Mouse (Mus musculus) left cerebral cortex, adult 18-20 months (tissue): ENCODE results near the gene Gpr152. TPM values are rescaled to one million over a fixed set of nuclear protein-coding genes. Genes with fewer than 3 reads are reported as not detected.

Experiments
- DNase-seq, 2 experiments: peaks; one replicate each; pipeline ENCODE4 v3.0.0; 2021 to 2022; ENCODE audit warnings: low spot score in 2 of 2, mixed read lengths in 1 of 2
- total RNA-seq, 2 experiments: library from RNA; stranded (reverse); gene quantifications; 2 replicates each; pipeline ENCODE4 v1.2.3; 2021

Gpr152 gene
- total RNA-seq, 2 experiments from 2014 or later, result 0.12 TPM

DNA sequence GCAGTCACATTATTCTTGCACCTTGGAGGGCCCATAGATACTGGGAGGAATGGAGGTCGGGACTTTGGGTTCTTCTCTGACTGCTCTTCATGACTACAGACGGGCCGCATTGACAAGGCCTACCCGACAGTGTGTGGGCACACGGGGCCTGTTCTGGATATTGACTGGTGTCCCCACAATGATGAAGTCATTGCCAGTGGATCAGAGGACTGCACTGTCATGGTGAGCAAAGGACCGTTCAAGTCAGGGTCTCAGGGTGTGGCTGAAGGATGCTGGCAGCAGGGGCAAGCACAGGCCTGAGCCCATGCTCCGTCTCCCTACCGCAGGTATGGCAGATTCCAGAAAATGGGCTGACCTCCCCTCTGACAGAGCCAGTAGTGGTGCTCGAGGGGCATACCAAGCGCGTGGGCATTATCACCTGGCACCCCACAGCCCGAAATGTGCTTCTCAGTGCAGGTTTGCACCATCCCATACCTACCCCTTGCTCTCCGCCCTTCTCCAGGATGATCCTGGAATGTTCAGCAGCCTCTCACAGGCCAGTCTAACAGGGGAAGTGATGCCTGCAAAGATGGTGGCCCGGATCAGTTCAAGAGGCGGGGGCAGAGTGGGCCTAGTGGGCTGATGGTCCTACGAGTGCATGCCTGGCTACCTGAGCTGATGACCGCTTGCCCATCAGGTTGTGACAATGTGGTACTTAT, 10.3 kb downstream of the Gpr152 start:
- no peak for DNase-seq

DNA sequence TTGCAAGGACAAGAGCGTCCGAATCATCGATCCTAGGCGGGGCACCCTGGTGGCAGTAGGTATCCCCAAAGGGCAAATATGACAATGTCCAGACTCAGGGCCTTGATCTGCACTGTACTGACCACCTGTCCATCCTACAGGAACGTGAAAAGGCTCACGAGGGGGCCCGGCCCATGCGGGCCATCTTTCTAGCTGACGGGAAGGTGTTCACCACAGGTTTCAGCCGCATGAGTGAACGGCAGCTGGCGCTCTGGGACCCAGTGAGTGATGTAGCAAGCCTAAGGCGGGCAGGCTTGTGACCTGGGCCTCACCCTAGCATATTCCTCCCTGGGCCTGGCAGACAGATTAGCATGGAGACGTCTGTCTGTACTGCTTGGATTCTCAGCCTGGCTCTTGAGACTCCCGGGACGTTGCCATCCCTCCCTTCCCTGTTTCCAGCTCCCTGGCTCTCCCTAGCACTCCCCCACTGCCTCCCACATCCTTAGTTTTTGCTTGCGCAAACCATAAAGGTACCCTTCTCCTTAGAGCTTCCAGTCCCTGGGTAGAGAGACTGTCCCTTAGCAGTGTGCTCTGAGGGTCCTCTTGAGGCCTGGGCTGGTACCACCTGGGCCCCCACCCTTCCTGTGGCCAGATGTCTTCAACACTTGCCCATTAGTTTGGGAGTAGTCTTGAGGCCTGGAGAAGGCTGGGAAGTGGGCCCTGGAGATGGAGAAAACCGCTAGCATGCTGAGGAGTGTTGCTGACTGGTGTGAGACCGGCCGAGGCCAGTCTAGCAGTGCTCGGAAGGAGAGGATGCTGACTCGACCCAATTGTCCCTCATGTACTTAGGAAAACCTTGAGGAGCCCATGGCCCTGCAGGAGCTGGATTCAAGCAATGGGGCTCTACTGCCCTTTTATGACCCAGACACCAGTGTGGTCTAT, 11.2 kb downstream of the Gpr152 start:
- no peak for DNase-seq

DNA sequence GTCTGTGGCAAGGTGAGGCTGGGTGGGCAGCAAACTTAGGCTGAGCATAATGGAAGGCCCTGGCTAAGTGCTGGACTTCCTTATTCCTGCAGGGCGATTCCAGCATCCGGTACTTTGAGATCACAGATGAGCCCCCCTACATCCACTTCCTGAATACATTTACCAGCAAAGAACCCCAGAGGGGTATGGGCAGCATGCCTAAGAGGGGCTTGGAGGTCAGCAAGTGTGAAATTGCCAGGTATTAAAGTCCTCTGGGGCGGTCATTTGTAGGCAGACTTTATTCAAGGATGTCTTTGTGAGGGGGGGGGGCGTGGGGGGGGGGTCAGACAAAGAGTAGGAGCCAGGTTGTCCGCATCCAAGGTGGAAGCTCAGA, 11.9 kb downstream of the Gpr152 start:
- DNase-seq, result no peak

DNA sequence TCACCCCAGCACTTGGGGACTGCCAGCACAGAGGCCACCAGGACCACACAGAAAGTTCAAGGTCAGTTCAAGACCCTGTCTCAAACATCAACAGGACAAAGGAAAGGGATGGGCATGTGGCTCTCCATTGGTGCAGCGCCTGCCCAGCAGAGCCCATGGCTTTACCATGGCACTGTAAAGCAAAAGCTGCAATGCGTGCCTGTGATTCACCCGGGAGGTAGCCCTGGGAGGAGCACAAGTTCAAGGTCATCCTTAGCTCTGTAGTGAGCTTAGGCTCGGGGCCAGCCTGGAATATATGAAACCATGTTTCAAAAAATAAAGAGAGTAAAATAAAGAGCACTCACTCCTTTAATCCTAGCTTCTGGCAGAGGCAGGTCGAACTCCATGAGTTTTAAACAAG, 12.3 kb downstream of the Gpr152 start:
- no peak for DNase-seq

DNA sequence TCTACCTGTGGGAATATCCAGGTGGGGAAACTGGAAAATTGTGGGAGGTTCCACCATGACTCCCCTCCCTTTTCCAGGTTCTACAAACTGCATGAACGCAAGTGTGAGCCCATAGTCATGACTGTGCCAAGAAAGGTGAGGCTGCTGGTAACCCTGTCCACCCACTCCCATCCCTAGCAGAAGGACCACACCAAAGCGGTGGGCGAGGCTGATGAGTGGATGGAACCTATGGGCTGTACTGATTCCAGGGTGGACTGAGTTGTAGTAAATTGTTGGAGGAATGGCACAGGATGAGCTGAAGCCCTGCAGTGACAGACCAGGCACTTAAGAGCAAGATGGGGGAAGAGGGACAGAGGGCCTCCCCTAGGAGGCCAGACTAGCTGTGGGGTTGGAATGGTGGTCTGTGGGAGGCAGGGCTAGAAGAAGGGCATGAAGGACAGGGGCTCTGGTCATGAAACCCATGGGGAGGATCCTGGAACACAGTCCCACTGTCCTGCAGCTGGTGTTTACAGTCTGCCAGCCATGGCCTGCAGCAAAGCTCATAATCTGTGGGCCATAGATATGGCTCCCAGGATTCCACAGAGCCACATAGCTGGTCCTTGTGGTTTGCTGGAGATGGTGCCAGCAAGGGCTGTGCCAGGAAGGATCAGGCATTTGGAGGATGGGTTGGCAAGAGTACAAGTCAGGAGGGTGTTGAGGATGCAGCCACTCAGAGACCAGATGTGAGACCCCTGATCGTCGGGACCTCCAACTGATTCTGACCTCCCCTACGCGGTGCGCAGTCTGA, 13.1 kb downstream of the Gpr152 start:
- no peak for DNase-seq

DNA sequence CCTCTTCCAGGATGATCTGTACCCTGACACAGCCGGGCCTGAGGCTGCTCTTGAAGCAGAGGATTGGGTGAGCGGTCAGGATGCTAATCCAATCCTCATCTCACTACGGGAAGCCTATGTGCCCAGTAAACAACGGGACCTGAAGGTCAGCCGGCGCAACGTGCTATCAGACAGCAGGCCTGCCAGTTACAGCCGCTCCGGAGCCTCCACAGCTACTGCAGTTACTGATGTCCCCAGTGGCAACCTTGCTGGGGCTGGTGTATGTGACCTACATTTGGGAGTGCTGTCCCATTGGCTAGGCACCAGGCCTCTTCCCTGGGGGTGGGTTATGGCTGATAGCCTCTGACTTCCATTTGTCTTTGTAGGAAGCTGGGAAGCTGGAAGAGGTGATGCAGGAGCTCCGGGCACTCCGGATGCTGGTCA, 13.7 kb downstream of the Gpr152 start, which contains the start of gene Ptprcap:
Gene Ptprcap, plus strand, starts transcription at position 373 of the 423 bp plus-strand sequence.
- no peak for DNase-seq

DNA sequence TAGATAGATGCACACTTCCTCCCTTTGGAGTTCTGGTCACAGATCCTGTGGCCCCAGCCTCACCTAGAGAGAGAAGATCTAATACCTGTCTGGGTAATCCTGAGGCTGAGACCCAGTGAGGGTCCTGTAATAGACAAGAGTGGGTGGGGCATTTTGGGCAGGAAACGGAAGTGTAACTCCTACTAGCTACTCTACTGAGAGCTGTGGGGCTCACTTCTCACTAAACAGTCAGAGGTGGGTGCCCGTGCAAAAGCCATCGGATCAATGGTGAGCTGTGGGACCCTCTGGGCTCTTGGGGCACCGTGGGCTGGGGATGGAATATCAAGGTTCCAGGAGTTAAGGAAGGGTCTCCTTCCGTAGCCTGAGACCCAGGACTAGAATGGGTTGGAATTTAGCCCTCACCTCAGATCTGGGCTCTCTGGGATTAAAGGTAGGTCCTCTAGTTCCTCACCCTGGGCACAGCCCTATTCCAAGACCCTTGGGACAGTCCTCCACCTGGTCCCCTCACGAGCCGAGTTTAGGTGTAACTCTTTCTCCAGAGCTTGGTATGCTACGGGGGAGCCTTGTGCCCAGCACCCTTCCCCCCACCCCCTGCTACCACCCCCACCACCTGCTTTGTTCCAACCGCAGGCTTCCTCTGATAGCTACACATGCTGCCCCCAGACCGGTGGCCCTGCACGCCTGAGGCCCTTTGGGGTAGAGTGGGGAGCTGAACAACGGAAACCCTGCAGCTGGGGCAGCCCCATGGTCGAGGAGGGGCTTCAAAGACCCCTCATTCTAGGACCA, 15.0 kb downstream of the Gpr152 start:
- no peak for DNase-seq

DNA sequence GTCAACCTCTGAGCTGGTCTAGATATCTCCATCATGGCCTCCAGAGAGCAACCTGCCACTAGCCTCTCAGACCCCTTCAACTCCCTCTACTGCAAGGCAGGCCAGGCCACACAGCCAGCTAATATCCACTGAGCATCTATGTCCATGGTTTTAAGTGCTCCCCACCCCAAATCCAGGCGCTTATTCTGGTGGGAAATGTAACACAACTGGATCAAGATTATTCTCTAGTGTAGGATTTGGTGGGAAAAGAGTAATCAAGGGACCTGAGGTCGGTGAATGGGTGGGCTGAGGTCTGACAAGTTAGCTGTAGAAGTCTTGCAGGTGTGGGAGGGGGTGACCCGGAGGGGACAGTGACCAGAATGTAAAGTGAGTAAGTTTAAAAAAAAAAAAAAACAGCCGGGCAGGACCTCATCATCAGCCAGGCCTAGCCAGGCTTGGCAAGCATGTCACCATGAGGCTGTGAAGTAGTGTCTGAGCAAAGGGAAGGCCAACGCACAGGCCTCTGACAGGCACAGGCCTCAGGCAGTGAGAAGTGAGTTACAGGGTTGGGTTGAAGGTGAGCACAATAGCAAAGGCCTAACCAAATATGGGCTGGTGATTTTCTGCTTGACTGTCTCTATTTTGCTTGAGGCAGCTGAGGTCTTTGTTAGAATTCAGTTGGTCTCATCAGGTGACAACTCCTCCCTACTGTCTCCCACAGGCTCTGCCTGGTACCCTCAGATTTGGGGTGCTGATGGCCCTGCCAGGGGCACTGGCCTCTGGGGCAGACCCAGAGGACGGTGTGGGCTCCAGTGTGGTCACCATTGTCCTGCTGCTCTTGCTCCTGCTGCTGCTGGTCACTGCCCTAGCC, 15.9 kb downstream of the Gpr152 start:
- DNase-seq, result no peak

DNA sequence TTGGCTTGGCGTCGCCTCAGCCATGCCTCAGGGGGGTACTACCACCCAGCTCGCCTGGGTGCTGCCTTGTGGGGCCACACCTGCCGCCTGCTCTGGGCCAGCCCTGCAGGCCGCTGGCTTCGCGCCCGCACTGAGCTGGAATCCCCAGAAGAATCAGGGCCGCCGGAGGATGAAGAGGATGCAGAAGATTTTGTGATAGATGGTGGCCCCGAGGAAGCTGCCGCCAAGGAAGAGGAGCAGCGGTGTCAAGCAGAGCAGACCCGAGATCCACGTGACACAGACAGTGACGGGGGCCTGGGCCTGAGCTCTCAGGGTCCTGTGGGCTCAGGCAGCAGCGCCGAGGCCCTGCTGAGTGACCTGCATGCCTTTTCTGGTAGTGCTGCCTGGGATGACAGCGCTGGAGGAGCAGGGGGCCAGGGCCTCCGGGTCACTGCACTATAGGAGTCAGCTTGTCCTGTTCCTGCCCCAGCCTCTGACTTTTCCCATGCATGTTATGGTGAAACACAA, 16.5 kb downstream of the Gpr152 start:
- DNase-seq, result no peak

DNA sequence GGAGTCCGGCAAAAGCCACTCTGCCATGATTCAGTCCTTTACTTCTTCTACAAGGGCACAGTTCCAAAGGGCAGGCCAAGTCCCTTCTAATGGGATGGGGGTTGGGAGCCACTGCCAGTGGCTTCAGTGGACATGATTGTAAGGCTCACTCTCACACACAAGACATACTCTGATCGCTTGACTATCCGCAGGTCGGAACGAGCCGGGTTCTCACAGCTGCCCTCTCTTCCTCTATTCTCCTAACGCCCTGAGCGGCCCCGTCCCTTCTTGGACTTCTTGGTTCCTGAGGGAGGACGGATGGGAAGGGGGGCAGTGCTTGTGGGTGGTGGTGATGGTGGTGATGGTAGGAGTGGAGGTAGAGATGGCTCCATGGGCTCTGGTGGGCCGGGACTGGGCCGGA, 17.2 kb downstream of the Gpr152 start:
- no peak for DNase-seq

DNA sequence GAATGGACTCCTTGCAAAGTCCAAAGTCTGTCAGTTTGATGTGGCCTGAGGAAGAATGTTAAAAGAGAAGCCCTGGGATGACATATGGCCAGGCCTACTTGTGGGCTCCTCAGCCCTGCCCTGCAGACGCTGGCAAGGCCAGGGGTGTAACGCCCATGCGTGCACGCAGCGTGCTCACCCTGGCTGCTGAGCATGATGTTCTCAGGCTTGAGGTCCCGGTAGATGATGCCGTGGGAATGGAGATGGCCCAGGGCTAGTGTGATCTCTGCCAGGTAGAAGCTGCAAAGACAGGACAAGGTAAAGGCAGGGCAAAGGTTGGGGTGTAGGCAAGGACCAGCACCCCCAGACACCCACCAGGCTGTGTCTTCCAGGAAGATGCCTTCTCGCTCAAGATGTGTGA, 19.5 kb downstream of the Gpr152 start:
- DNase-seq, result no peak

DNA sequence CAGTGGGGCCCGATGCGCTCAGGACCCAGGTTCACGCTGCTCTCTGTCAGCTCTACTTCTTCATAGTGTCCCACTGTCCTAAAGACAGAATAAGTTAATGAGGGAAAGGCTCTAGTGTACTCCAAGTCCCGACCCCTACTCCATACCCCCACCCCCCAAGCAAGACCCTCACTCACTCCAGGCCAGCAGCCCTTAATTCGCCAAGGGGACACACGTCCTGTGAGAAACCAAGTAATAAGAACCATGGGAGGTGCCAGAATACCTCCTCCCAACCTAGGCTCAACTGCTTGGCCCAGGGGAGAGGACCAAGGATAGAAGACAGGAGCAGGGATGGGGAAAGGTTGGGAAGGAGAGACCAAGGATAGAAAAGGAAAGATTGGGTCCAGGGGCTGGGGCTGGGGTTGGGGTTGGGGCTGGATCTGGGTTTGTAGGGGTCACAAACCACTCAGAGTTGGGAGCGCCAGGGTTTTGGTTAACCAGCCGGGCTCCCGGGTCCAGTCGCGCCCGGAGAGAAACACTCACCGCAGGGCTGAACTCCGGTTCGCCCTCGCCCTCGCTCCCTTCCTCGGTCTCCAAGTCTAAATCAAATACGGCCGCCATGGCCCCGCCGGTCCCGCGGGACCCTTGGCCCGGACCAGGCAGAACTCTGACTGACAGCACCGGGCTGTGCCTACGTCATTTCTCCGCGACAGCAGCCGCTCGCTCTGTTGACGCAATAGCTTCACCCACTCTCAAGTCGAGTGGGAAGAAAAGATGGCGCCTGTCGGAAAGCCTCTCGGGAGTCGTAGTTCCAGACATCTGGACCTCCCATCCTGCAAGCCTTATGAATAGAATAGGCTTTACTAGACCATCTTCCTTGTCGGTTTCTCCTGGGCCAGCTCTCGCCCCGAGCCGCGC, 23.3 kb downstream of the Gpr152 start, which contains the start of gene Rps6kb2:
Gene Rps6kb2, minus strand, starts transcription at position 709 of the 897 bp plus-strand sequence.
- peak; percentile 98 to 99 for DNase-seq

DNA sequence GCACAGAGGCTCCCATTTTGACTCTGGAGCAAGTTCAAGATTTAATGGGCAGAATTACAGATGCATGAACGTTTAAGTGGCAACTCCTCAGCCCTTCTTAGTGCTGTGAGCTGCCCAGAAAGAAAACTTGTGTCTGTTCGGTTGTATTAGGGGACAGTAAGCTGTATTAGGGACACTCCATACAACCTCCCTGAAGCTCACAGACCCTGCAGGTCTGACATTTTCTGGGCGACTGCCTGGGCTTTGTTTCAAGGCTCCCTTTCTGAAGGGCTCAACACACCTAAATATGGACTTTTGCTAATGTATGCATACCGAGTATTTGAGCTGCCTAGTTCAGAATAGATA, 23.9 kb downstream of the Gpr152 start:
- no peak for DNase-seq

DNA sequence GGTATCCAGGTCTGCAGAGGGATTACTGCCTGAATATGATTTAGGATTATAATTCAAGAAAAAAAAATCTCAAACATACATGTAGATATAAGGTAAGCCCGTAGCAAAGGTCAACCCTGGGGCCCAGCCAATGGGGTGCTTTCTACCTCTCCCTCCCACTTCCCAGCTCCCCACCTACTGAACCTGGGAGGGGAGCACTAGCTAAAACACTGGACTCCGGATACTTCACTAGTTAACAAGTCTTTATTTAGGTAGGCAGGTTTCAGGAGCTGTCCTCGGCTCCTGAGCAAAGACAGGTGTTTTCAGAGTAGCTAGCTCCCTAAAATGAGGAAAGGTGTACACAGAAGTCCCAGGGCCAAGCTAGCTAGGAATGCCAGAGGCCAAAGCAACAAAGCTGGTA, 24.5 kb downstream of the Gpr152 start:
- no peak for DNase-seq

DNA sequence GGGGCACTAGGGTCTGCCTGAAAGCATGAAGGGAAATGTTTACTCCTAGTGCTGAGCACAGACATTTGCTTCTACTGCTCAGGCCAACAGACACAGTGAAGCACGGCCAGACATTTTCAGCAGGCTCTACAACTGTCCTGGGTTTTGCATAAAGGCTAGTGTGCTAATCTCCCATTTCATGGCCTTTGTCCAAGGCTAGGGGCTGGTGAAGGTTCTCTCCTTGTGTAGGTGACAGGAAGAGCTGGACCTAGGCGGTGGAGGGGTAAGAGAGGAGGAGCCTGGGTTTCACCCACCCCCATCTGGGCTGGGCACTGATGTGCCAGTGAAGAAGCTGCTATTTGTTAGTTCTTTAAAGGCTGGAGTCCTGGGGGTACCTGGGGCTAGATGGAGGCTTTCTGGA, 25.1 kb downstream of the Gpr152 start:
- no peak for DNase-seq

DNA sequence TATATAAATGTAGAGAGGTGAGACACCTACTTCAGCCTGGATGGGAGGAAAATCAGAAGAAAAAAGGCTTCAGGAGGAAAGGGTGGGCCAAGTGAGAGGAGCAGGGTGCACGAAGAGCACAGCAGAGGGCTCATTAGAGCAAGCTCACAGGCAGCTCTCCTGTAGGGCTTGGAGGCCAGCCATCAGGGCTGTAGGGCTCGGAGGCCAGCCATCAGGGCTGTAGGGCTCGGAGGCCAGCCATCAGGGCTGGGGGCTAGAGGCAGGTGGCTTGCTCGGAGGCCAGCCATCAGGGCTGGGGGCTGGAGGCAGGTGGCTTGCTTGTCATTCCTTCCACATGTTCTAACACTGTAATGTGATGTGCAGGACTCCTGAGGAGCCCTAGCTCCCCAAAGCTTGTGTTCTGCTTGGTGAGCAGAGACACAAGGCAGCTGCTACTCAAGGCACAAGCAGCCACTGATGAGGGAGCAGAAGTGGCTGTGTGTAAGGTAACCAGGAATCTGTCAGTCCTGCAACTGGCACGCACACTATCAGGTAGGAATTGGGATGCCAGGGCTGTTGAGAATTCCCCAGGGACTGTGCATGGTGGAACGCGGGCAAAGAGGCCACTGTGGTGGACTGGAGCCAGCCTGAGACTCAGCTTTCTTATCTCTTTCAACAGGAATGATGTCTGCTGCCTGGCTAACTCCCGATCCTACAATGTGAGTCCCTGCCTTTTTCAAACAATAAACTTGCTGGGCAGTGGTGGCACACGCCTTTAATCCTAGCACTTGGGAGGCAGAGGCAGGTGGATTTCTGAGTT, 27.3 kb downstream of the Gpr152 start:
- DNase-seq, result no peak

DNA sequence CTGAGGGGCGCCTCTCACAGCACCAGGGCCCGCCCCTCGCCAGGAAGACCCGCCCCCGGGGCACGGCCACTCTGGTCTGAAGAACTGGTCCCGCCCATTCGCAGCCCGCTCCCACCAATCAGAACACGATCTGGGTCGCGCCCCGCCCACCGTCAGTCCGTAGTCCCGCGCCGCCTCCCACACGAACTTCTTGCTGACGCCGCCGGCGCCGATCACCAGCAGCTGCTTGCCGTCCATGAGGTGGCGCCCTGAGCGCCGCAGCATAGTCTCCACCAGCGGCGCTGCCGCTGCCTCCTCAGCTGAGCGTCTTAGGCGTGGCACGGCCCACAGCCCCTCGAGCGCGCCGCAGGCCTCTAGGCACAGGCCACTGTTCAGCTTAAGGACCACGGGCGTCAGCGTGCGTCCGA, 29.8 kb downstream of the Gpr152 start:
- peak; percentile 100 for DNase-seq

DNA sequence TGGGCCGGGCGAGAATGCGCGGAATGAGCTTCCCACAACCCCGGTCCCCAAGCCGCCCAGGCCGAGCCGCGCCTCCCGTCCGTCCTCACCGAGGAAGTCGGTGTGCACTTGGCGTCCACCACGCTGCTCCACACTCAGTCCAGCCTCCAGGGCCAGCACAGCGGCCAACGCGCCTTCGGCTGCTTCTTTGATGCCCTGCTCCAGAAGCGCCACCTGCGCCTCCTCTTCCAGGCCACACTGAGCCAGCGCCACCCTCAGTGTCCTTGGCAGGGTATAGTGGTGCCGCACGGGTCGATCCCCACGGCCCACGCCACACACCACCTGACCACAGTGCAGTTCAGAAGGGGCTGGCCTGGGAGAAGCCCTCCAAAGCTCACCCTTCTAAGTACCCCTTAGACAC, 30.2 kb downstream of the Gpr152 start:
- no peak for DNase-seq
